Mouse (Mus musculus) intestine, postnatal 0 days (tissue): ENCODE measurements at regions not wholly inside any gene's neighbourhood (a gene's known extent, or its start where the extent isn't known, plus 50 kb on each side); places are given as distances from the start of the nearest gene placed in this dataset.

ENCODE experiments used
- ATAC-seq: fragments of 200-750 bp; cut with Nextera tagmentation; 2 replicates; pipeline ENCODE4 v1.8.0; 2017; ENCODE audit warnings: mild to moderate bottlenecking, moderate TSS enrichment, moderate library complexity
- H3K27ac ChIP-seq: fragments of 300-500 bp; sonication (generic); 2 replicates; pipeline ENCODE4 v1.5.1; 2014; ENCODE audit warnings: mild to moderate bottlenecking, low read depth, low read length, moderate library complexity
- H3K27me3 ChIP-seq: fragments of 300-500 bp; sonication (generic); replicated peaks from 2 replicates; pipeline ENCODE4 v1.6.1; 2014; ENCODE audit warnings: low read length, mixed read lengths; ENCODE audit not compliant: control insufficient read depth, insufficient read depth
- H3K36me3 ChIP-seq: fragments of 300-500 bp; sonication (generic); 2 replicates; pipeline ENCODE4 v1.6.1; 2014; ENCODE audit warnings: mild to moderate bottlenecking, moderate library complexity; ENCODE audit not compliant: control insufficient read depth, insufficient read depth
- H3K4me1 ChIP-seq: fragments of 300-500 bp; sonication (generic); replicated peaks from 2 replicates; pipeline ENCODE4 v1.6.1; 2014; ENCODE audit warnings: antibody characterized with exemption, low read length, mixed read lengths; ENCODE audit not compliant: control insufficient read depth, insufficient read depth
- H3K4me2 ChIP-seq: fragments of 300-500 bp; sonication (generic); replicated peaks from 2 replicates; pipeline ENCODE4 v1.6.1; 2014; ENCODE audit warnings: low read depth, mild to moderate bottlenecking, moderate library complexity
- H3K4me3 ChIP-seq: fragments of 300-500 bp; sonication (generic); 2 replicates; pipeline ENCODE4 v1.5.1; 2014; ENCODE audit warnings: low read depth, low read length
- H3K9ac ChIP-seq: fragments of 300-500 bp; sonication (generic); 2 replicates; pipeline ENCODE4 v1.6.1; 2014; ENCODE audit warnings: mild to moderate bottlenecking, low read depth, low read length
- H3K9me3 ChIP-seq: fragments of 300-500 bp; sonication (generic); 2 replicates; pipeline ENCODE4 v1.6.1; 2016; ENCODE audit warnings: mixed run types; ENCODE audit not compliant: control insufficient read depth
- CTCF ChIP-seq: sonication (generic); IDR thresholded peaks from 2 replicates; pipeline ENCODE4 v1.5.1; 2016; ENCODE audit warnings: low read depth, mild to moderate bottlenecking, control low read depth, antibody characterized with exemption, moderate library complexity
- WGBS: fragments of 180-500 bp; shearing (Covaris S2); extraction: QIAGEN DNeasy Blood & Tissue Kit; methylation state at CpG from one replicate; pipeline ENCODE4 v1.1.7; 2014; 5-methylcytosine and 5-hydroxymethylcytosine counted together

GRCm38 (mm10) chr9:46549416-46549815, 229.6 kb upstream of the 4931429L15Rik start:
- H3K27ac ChIP-seq, result no peak overlapping the region
- no peaks in the 10 kb centered on the region for H3K36me3 ChIP-seq
- no peak overlapping the region for H3K9ac ChIP-seq
- no peak for TF ChIP-seq CTCF
- H3K9me3 ChIP-seq, result no peaks in the 10 kb centered on the region
- H3K4me2 ChIP-seq, result no peak overlapping the region
- H3K4me3 ChIP-seq, result no peak overlapping the region
- ATAC-seq, result no peak
- H3K27me3 ChIP-seq, result no peaks in the 10 kb centered on the region
- H3K4me1 ChIP-seq, result no peaks in the 10 kb centered on the region
- WGBS, result 75% methylated on average over 4 of the region's 4 CpGs

GRCm38 (mm10) chr9:46544326-46544725, 224.5 kb upstream of the 4931429L15Rik start:
- Histone ChIP-seq H3K4me3 (no peak overlapping the region), H3K27me3 (no peaks in the 10 kb centered on the region), H3K4me1 (no peaks in the 10 kb centered on the region), H3K9ac (no peak overlapping the region), H3K36me3 (no peaks in the 10 kb centered on the region), H3K27ac (no peak overlapping the region), H3K4me2 (no peak overlapping the region), H3K9me3 (no peaks in the 10 kb centered on the region)
- TF ChIP-seq CTCF, result no peak
- WGBS, result 84% methylated on average over 3 of the region's 3 CpGs
- ATAC-seq, result no peak

GRCm38 (mm10) chr9:46541001-46541400, 221.2 kb upstream of the 4931429L15Rik start:
- Histone ChIP-seq H3K27me3 (no peaks in the 10 kb centered on the region), H3K9ac (no peak overlapping the region), H3K36me3 (no peaks in the 10 kb centered on the region), H3K4me3 (no peak overlapping the region), H3K27ac (no peak overlapping the region), H3K9me3 (no peaks in the 10 kb centered on the region), H3K4me1 (no peaks in the 10 kb centered on the region), H3K4me2 (no peak overlapping the region)
- no peak for ATAC-seq
- no peak for TF ChIP-seq CTCF
- 64% methylated on average over 2 of the region's 2 CpGs for WGBS

GRCm38 (mm10) chr9:46538616-46539015, 218.8 kb upstream of the 4931429L15Rik start:
- Histone ChIP-seq H3K9ac (no peak overlapping the region), H3K4me3 (no peak overlapping the region), H3K9me3 (no peaks in the 10 kb centered on the region), H3K27ac (no peak overlapping the region), H3K36me3 (no peaks in the 10 kb centered on the region), H3K4me2 (no peak overlapping the region), H3K4me1 (no peaks in the 10 kb centered on the region), H3K27me3 (no peaks in the 10 kb centered on the region)
- no peak for TF ChIP-seq CTCF
- ATAC-seq, result no peak
- 83% methylated on average over 4 of the region's 4 CpGs for WGBS

- no peak overlapping the region for H3K4me3 ChIP-seq
- H3K4me2 ChIP-seq, result no peak overlapping the region
- no peak for ATAC-seq
- no peaks in the 10 kb centered on the region for H3K4me1 ChIP-seq
- no peaks in the 10 kb centered on the region for H3K36me3 ChIP-seq
- no peak overlapping the region for H3K9ac ChIP-seq
- H3K9me3 ChIP-seq, result no peaks in the 10 kb centered on the region
- 83% methylated on average over 20 of the region's 20 CpGs for WGBS
- no peaks in the 10 kb centered on the region for H3K27me3 ChIP-seq
- no peak for TF ChIP-seq CTCF
- H3K27ac ChIP-seq, result no peak overlapping the region
These were observed 196.8 kb upstream of the 4931429L15Rik start for GRCm38 (mm10) chr9:46516401-46517130.

- Histone ChIP-seq H3K9ac (no peak overlapping the region), H3K4me2 (no peak overlapping the region), H3K27ac (no peak overlapping the region), H3K4me1 (no peaks in the 10 kb centered on the region), H3K27me3 (no peaks in the 10 kb centered on the region), H3K36me3 (no peaks in the 10 kb centered on the region), H3K9me3 (no peaks in the 10 kb centered on the region), H3K4me3 (no peak overlapping the region)
- no peak for TF ChIP-seq CTCF
- ATAC-seq, result no peak
- 59% methylated on average over 6 of the region's 6 CpGs for WGBS
These were observed 192.7 kb upstream of the 4931429L15Rik start for GRCm38 (mm10) chr9:46512276-46513051.
